Mouse (Mus musculus) heart, embryonic 11.5 days (tissue): ENCODE results near the gene Defb13. TPM values are rescaled to one million over a fixed set of nuclear protein-coding genes. Genes with fewer than 3 reads are reported as not detected.

ENCODE experiments used
- ATAC-seq: fragments of 200-750 bp; cut with Nextera tagmentation; replicated peaks from 2 replicates; pipeline ENCODE4 v1.8.0; 2017; ENCODE audit warnings: moderate library complexity; ENCODE audit not compliant: insufficient number of reproducible peaks, low FRiP score, low TSS enrichment
- H3K27ac ChIP-seq: fragments of 300-500 bp; sonication (generic); 2 replicates; pipeline ENCODE4 v1.5.1; 2014; ENCODE audit warnings: mild to moderate bottlenecking, low read depth, low read length
- H3K27me3 ChIP-seq: fragments of 300-500 bp; sonication (generic); 2 replicates; pipeline ENCODE4 v1.6.1; 2014; ENCODE audit warnings: mild to moderate bottlenecking, low read length, mixed read lengths; ENCODE audit not compliant: control insufficient read depth, insufficient read depth
- H3K36me3 ChIP-seq: fragments of 300-500 bp; sonication (generic); 2 replicates; pipeline ENCODE4 v1.6.1; 2014; ENCODE audit warnings: mild to moderate bottlenecking, low read length, moderate library complexity, mixed read lengths; ENCODE audit not compliant: control insufficient read depth, insufficient read depth
- H3K4me1 ChIP-seq: fragments of 300-500 bp; sonication (generic); 2 replicates; pipeline ENCODE4 v1.6.1; 2014; ENCODE audit warnings: low read length; ENCODE audit not compliant: control insufficient read depth, insufficient read depth
- H3K4me2 ChIP-seq: fragments of 300-500 bp; sonication (generic); 2 replicates; pipeline ENCODE4 v1.6.1; 2014; ENCODE audit warnings: mild to moderate bottlenecking, moderate library complexity
- H3K4me3 ChIP-seq: fragments of 300-500 bp; sonication (generic); 2 replicates; pipeline ENCODE4 v1.5.1; 2014; ENCODE audit warnings: low read depth, low read length
- H3K9ac ChIP-seq: fragments of 300-500 bp; sonication (generic); 2 replicates; pipeline ENCODE4 v1.6.1; 2014; ENCODE audit warnings: mild to moderate bottlenecking, low read depth, low read length, moderate library complexity
- H3K9me3 ChIP-seq: fragments of 300-500 bp; sonication (generic); replicated peaks from 2 replicates; pipeline ENCODE4 v1.6.1; 2016; ENCODE audit warnings: low read length; ENCODE audit not compliant: control insufficient read depth
- WGBS: fragments of 180-500 bp; shearing (Covaris S2); extraction: QIAGEN DNeasy Blood & Tissue Kit; methylation state at CpG from one replicate; pipeline ENCODE4 v1.1.7; 2014; ENCODE audit not compliant: insufficient replicate concordance; 5-methylcytosine and 5-hydroxymethylcytosine counted together
- polyA plus RNA-seq: library from polyadenylated mRNA; unstranded; fragments of >200 nt; fragmentation: Nextera tagmentation; extraction: Ambion mirVana; gene quantifications from 2 replicates; pipeline ENCODE4 v1.2.1, GENCODE M21; 2014

The Defb13 gene
- polyA plus RNA-seq, 1 experiment from 2014 or later: not detected

GRCm38 (mm10) chr8:21955321-21955720, 8.8 kb downstream of the Defb13 start:
- H3K27me3 ChIP-seq: no peaks in the 10 kb centered on the region

GRCm38 (mm10) chr8:21956336-21956735, 9.8 kb downstream of the Defb13 start:
- Histone ChIP-seq H3K27ac (no peak overlapping the region), H3K27me3 (no peaks in the 10 kb centered on the region), H3K4me1 (no peaks in the 10 kb centered on the region), H3K4me2 (no peak overlapping the region), H3K4me3 (no peak overlapping the region), H3K9me3 (no peaks in the 10 kb centered on the region), H3K36me3 (no peaks in the 10 kb centered on the region), H3K9ac (no peak overlapping the region)
- ATAC-seq: no peak
- WGBS: 76% methylated on average over 3 of the region's 3 CpGs

More at GRCm38 (mm10) chr8:21955321-21955720, 8.8 kb downstream of the Defb13 start:
- H3K4me1 ChIP-seq: no peaks in the 10 kb centered on the region
- no peak overlapping the region for H3K4me2 ChIP-seq
- no peak overlapping the region for H3K9ac ChIP-seq
- H3K9me3 ChIP-seq: no peaks in the 10 kb centered on the region
- no peaks in the 10 kb centered on the region for H3K36me3 ChIP-seq
- H3K4me3 ChIP-seq: no peak overlapping the region
- no peak overlapping the region for H3K27ac ChIP-seq
- 7% methylated on average over 9 of the region's 9 CpGs for WGBS
- no peak for ATAC-seq

GRCm38 (mm10) chr8:21958414-21958813, 11.9 kb downstream of the Defb13 start, which contains the start of gene Fam90a1a:
Gene Fam90a1a, plus strand, starts transcription at chr8:21958714.
- no peaks in the 10 kb centered on the region for H3K27me3 ChIP-seq
- H3K27ac ChIP-seq: no peak within 1 kb of the TSS
- H3K4me2 ChIP-seq: no peak within 1 kb of the TSS
- no peaks in the 10 kb centered on the region for H3K9me3 ChIP-seq
- no peak within 1 kb of the TSS for H3K9ac ChIP-seq
- ATAC-seq: no peak
- no peaks in the 10 kb centered on the region for H3K4me1 ChIP-seq
- H3K36me3 ChIP-seq: no peaks in the 10 kb centered on the region
- WGBS: 81% methylated on average over 2 of the region's 2 CpGs
- no peak within 1 kb of the TSS for H3K4me3 ChIP-seq

GRCm38 (mm10) chr8:21966646-21967045, 20.1 kb downstream of the Defb13 start:
- no peaks in the 10 kb centered on the region for H3K4me1 ChIP-seq
- WGBS: 75% methylated on average over 1 of the region's 1 CpGs
- no peak overlapping the region for H3K9ac ChIP-seq
- no peaks in the 10 kb centered on the region for H3K9me3 ChIP-seq
- no peak overlapping the region for H3K4me2 ChIP-seq
- no peak for ATAC-seq
- no peak overlapping the region for H3K4me3 ChIP-seq
- H3K27me3 ChIP-seq: no peaks in the 10 kb centered on the region
- no peaks in the 10 kb centered on the region for H3K36me3 ChIP-seq
- no peak overlapping the region for H3K27ac ChIP-seq

GRCm38 (mm10) chr8:21969475-21969874, 22.9 kb downstream of the Defb13 start, which contains the start of gene Ccdc70:
Gene Ccdc70, plus strand, starts transcription at chr8:21969775.
- Histone ChIP-seq H3K4me3 (no peak within 1 kb of the TSS), H3K4me2 (no peak within 1 kb of the TSS), H3K27ac (no peak within 1 kb of the TSS), H3K4me1 (no peaks in the 10 kb centered on the region), H3K36me3 (no peaks in the 10 kb centered on the region), H3K9ac (no peak within 1 kb of the TSS), H3K9me3 (no peaks in the 10 kb centered on the region), H3K27me3 (no peaks in the 10 kb centered on the region)
- ATAC-seq: no peak
- 84% methylated on average over 3 of the region's 3 CpGs for WGBS

- no peak overlapping the region for H3K27ac ChIP-seq
- H3K9ac ChIP-seq: no peak overlapping the region
- WGBS: 69% methylated on average over 4 of the region's 4 CpGs
- no peaks in the 10 kb centered on the region for H3K27me3 ChIP-seq
- no peaks in the 10 kb centered on the region for H3K36me3 ChIP-seq
- ATAC-seq: no peak
- no peak overlapping the region for H3K4me3 ChIP-seq
- H3K4me1 ChIP-seq: no peaks in the 10 kb centered on the region
- H3K4me2 ChIP-seq: no peak overlapping the region
- H3K9me3 ChIP-seq: no peaks in the 10 kb centered on the region
These were observed 31.6 kb downstream of the Defb13 start for GRCm38 (mm10) chr8:21978193-21978592.

- no peak overlapping the region for H3K27ac ChIP-seq
- no peaks in the 10 kb centered on the region for H3K27me3 ChIP-seq
- H3K4me1 ChIP-seq: no peaks in the 10 kb centered on the region
- WGBS: 62% methylated on average over 8 of the region's 8 CpGs
- no peak for ATAC-seq
- H3K4me3 ChIP-seq: no peak overlapping the region
- no peak overlapping the region for H3K9ac ChIP-seq
- H3K36me3 ChIP-seq: no peaks in the 10 kb centered on the region
- no peaks in the 10 kb centered on the region for H3K9me3 ChIP-seq
- no peak overlapping the region for H3K4me2 ChIP-seq
These were observed 35.2 kb downstream of the Defb13 start for GRCm38 (mm10) chr8:21981664-21982337.

GRCm38 (mm10) chr8:21992184-21992583, 45.6 kb downstream of the Defb13 start:
- WGBS: 27% methylated on average over 6 of the region's 6 CpGs
- no peak overlapping the region for H3K4me3 ChIP-seq
- peak; percentile 14; the same call in 1 of the 2 replicates for ATAC-seq

GRCm38 (mm10) chr8:21995181-21995580, 48.6 kb downstream of the Defb13 start:
- ATAC-seq: no peak
- no peak overlapping the region for H3K27ac ChIP-seq
- no peak overlapping the region for H3K4me3 ChIP-seq
- H3K27me3 ChIP-seq: no peaks in the 10 kb centered on the region
- no peaks in the 10 kb centered on the region for H3K36me3 ChIP-seq
- no peaks in the 10 kb centered on the region for H3K4me1 ChIP-seq
- no peak overlapping the region for H3K4me2 ChIP-seq
- no peaks in the 10 kb centered on the region for H3K9me3 ChIP-seq
- 41% methylated on average over 3 of the region's 3 CpGs for WGBS
- H3K9ac ChIP-seq: no peak overlapping the region

More at GRCm38 (mm10) chr8:21992184-21992583, 45.6 kb downstream of the Defb13 start:
- Histone ChIP-seq H3K27me3 (no peaks in the 10 kb centered on the region), H3K4me2 (no peak overlapping the region), H3K9ac (no peak overlapping the region), H3K27ac (no peak overlapping the region), H3K36me3 (no peaks in the 10 kb centered on the region), H3K9me3 (no peaks in the 10 kb centered on the region), H3K4me1 (no peaks in the 10 kb centered on the region)
